Comparison of ENCODE assay signal across 26 mouse cellular contexts in genomic region chr5:123880778-123881177, GRCm38 (mm10). TPM values are rescaled to one million over a fixed set of nuclear protein-coding genes. Genes with fewer than 3 reads are reported as not detected.
DNase-seq lines count a peak whose midpoint lies in the region; ATAC-seq and TF ChIP-seq lines count a peak whose summit lies in the region.
"Had no signal": no experiment of that assay in that cellular context is flagged by ENCODE, and none has a peak within 500 bp of the region (broad histone marks: within the 10 kb centered on the region; RNA-seq: fewer than 3 reads in every experiment).

No protein-coding gene starts in this region.

- no peak overlapping the region for H3K9ac ChIP-seq in hindbrain, postnatal 0 days (replicated peaks; ENCODE audit: low read length)
- H3K9ac ChIP-seq in hindbrain, embryonic 12.5 days = no peak overlapping the region
- no peak overlapping the region for H3K9ac ChIP-seq in liver, postnatal 0 days (replicated peaks)
- no peak overlapping the region for H3K9ac ChIP-seq in liver, embryonic 12.5 days
- H3K9ac ChIP-seq in ES-Bruce4 (ENCODE audit: low read depth, poor library complexity, severe bottlenecking) = no peak overlapping the region
- no peak overlapping the region for H3K9ac ChIP-seq in forebrain, embryonic 16.5 days (replicated peaks; ENCODE audit: low read depth, low read length)
- H3K9ac ChIP-seq: embryonic facial prominence, embryonic 12.5 days had no signal

- H3K36me3 ChIP-seq in hindbrain, postnatal 0 days (ENCODE audit: insufficient read depth, low read length) = no peaks in the 10 kb centered on the region
- H3K36me3 ChIP-seq in hindbrain, embryonic 12.5 days = no peaks in the 10 kb centered on the region
- no peaks in the 10 kb centered on the region for H3K36me3 ChIP-seq in liver, postnatal 0 days (replicated peaks; ENCODE audit: insufficient read depth, low read length)
- H3K36me3 ChIP-seq in liver, embryonic 12.5 days = no peaks in the 10 kb centered on the region
- no peaks in the 10 kb centered on the region for H3K36me3 ChIP-seq in ES-Bruce4 (ENCODE audit: control insufficient read depth, insufficient read depth, low read length, poor library complexity, severe bottlenecking)
- no peaks in the 10 kb centered on the region for H3K36me3 ChIP-seq in forebrain, embryonic 16.5 days (ENCODE audit: control insufficient read depth, insufficient read depth)
- H3K36me3 ChIP-seq: embryonic facial prominence, embryonic 12.5 days; heart, embryonic 10.5 days; kidney, embryonic 15.5 days; midbrain, embryonic 10.5 days had no signal

- TF ChIP-seq EP300 in liver, postnatal 0 days (IDR thresholded peaks at IDR 0.05; ENCODE audit: low read depth) = no peak
- TF ChIP-seq EP300 in ES-Bruce4 (IDR thresholded peaks at IDR 0.05; ENCODE audit: insufficient read depth, low read depth, low read length) = no peak

- H3K4me2 ChIP-seq in hindbrain, postnatal 0 days (ENCODE audit: low read depth, low read length) = no peak overlapping the region
- H3K4me2 ChIP-seq in hindbrain, embryonic 12.5 days (replicated peaks) = no peak overlapping the region
- H3K4me2 ChIP-seq in liver, postnatal 0 days (ENCODE audit: low read depth, low read length) = no peak overlapping the region
- H3K4me2 ChIP-seq in liver, embryonic 12.5 days = no peak overlapping the region
- H3K4me2 ChIP-seq in forebrain, embryonic 16.5 days (ENCODE audit: low read length) = no peak overlapping the region

- no peaks in the 10 kb centered on the region for H3K4me1 ChIP-seq in hindbrain, postnatal 0 days (ENCODE audit: insufficient read depth, low read length)
- 0 out of 2 replicates have a peak, but pooled peaks cover 2% of the 10 kb centered on the region for H3K4me1 ChIP-seq in hindbrain, embryonic 12.5 days
- H3K4me1 ChIP-seq in liver, postnatal 0 days (ENCODE audit: insufficient read depth) = no peaks in the 10 kb centered on the region
- H3K4me1 ChIP-seq in liver, embryonic 12.5 days = peaks cover 7% of the 10 kb centered on the region; the same call in 1 of the 2 replicates
- no peaks in the 10 kb centered on the region for H3K4me1 ChIP-seq in ES-Bruce4 (ENCODE audit: control insufficient read depth, insufficient read depth, low read length)
- no peaks in the 10 kb centered on the region for H3K4me1 ChIP-seq in forebrain, embryonic 16.5 days (replicated peaks; ENCODE audit: control insufficient read depth, insufficient read depth, low read length)

- 82% methylated on average over 14 of the region's 14 CpGs for WGBS in hindbrain, postnatal 0 days
- whole genome bisulfite sequencing in hindbrain, embryonic 12.5 days = 65% methylated on average over 4 of the region's 14 CpGs
- WGBS in liver, postnatal 0 days (ENCODE audit: insufficient replicate concordance) = 84% methylated on average over 14 of the region's 14 CpGs
- WGBS in liver, embryonic 12.5 days (ENCODE audit: insufficient replicate concordance) = 65% methylated on average over 14 of the region's 14 CpGs
- 81% methylated on average over 14 of the region's 14 CpGs for WGBS in forebrain, embryonic 16.5 days

- peak; percentile 5; the same call in 1 of the 2 replicates for TF ChIP-seq CTCF in hindbrain, postnatal 0 days (IDR thresholded peaks at IDR 0.05; ENCODE audit: low read depth)
- TF ChIP-seq CTCF in liver, postnatal 0 days (IDR thresholded peaks at IDR 0.05; ENCODE audit: low read depth) = peak; percentile 30; the same call in 1 of the 2 replicates
- TF ChIP-seq CTCF in ES-Bruce4 (IDR thresholded peaks at IDR 0.05; ENCODE audit: low read depth, low read length) = peak; percentile 9

- no peak for DNase-seq in hindbrain, postnatal 0 days (ENCODE audit: low spot score)
- no peak for DNase-seq in liver, postnatal 0 days
- DNase-seq in ZHBTc4 (ENCODE audit: low read depth, low spot score) = peak; percentile 66
- DNase-seq: adrenal gland, adult 2 months; cerebellum, adult 18-20 months; cerebellum, postnatal 25 days; kidney, adult 11 months; thymus, postnatal 25 days had no signal

- H3K27me3 ChIP-seq in hindbrain, postnatal 0 days (ENCODE audit: insufficient read depth, low read length) = no peaks in the 10 kb centered on the region
- no peaks in the 10 kb centered on the region for H3K27me3 ChIP-seq in hindbrain, embryonic 12.5 days
- H3K27me3 ChIP-seq in liver, postnatal 0 days (ENCODE audit: insufficient read depth, low read length) = 0 out of 2 replicates have a peak, but pooled peaks cover 10% of the 10 kb centered on the region
- peaks cover 7% of the 10 kb centered on the region; the same call in 1 of the 2 replicates for H3K27me3 ChIP-seq in liver, embryonic 12.5 days (replicated peaks)
- no peaks in the 10 kb centered on the region for H3K27me3 ChIP-seq in ES-Bruce4 (ENCODE audit: control insufficient read depth, insufficient read depth, low read length, poor library complexity, severe bottlenecking)
- no peaks in the 10 kb centered on the region for H3K27me3 ChIP-seq in forebrain, embryonic 16.5 days (replicated peaks; ENCODE audit: control insufficient read depth, insufficient read depth, low read length)
- H3K27me3 ChIP-seq: embryonic facial prominence, embryonic 12.5 days had no signal

- TF ChIP-seq POLR2A in ES-Bruce4 (IDR thresholded peaks at IDR 0.05; ENCODE audit: insufficient read depth, low read length) = no peak

- ATAC-seq in hindbrain, postnatal 0 days = no peak
- ATAC-seq in hindbrain, embryonic 12.5 days (ENCODE audit: low FRiP score) = no peak
- no peak for ATAC-seq in liver, postnatal 0 days
- ATAC-seq in liver, embryonic 12.5 days = no peak
- no peak for ATAC-seq in monocyte, adult 5-6 weeks (replicated peaks; ENCODE audit: insufficient number of reproducible peaks, low FRiP score, low TSS enrichment, poor library complexity, severe bottlenecking)
- no peak for ATAC-seq in forebrain, embryonic 16.5 days
- ATAC-seq: CD4-positive, CD25-positive, alpha-beta regulatory T cell, adult 4 months; hindbrain, embryonic 16.5 days had no signal

- H3K4me3 ChIP-seq in hindbrain, postnatal 0 days (ENCODE audit: low read length) = no peak overlapping the region
- H3K4me3 ChIP-seq in hindbrain, embryonic 12.5 days = no peak overlapping the region
- no peak overlapping the region for H3K4me3 ChIP-seq in liver, postnatal 0 days (ENCODE audit: low read depth, low read length)
- H3K4me3 ChIP-seq in liver, embryonic 12.5 days = no peak overlapping the region
- no peak overlapping the region for H3K4me3 ChIP-seq in ES-Bruce4 (ENCODE audit: low read depth, low read length)
- H3K4me3 ChIP-seq in forebrain, embryonic 16.5 days (replicated peaks; ENCODE audit: low read length) = no peak overlapping the region
- H3K4me3 ChIP-seq: embryonic facial prominence, embryonic 12.5 days; heart, embryonic 10.5 days; midbrain, embryonic 10.5 days had no signal

- H3K9me3 ChIP-seq in hindbrain, postnatal 0 days (ENCODE audit: low read length) = no peaks in the 10 kb centered on the region
- no peaks in the 10 kb centered on the region for H3K9me3 ChIP-seq in hindbrain, embryonic 12.5 days (replicated peaks)
- H3K9me3 ChIP-seq in liver, postnatal 0 days (ENCODE audit: low read length) = no peaks in the 10 kb centered on the region
- H3K9me3 ChIP-seq in liver, embryonic 12.5 days (replicated peaks) = no peaks in the 10 kb centered on the region
- H3K9me3 ChIP-seq in ES-Bruce4 (replicated peaks; ENCODE audit: control insufficient read depth, insufficient read depth, low read length, poor library complexity, severe bottlenecking) = no peaks in the 10 kb centered on the region
- no peaks in the 10 kb centered on the region for H3K9me3 ChIP-seq in forebrain, embryonic 16.5 days (ENCODE audit: control insufficient read depth, low read length)
- H3K9me3 ChIP-seq: embryonic facial prominence, embryonic 12.5 days; heart, embryonic 10.5 days; kidney, embryonic 15.5 days; midbrain, embryonic 10.5 days had no signal

- H3K27ac ChIP-seq in hindbrain, postnatal 0 days = no peak overlapping the region
- no peak overlapping the region for H3K27ac ChIP-seq in hindbrain, embryonic 12.5 days
- no peak overlapping the region for H3K27ac ChIP-seq in liver, postnatal 0 days (ENCODE audit: low read depth)
- H3K27ac ChIP-seq in liver, embryonic 12.5 days = no peak overlapping the region
- H3K27ac ChIP-seq in ES-Bruce4 (ENCODE audit: insufficient read depth, low read length) = no peak overlapping the region
- H3K27ac ChIP-seq in forebrain, embryonic 16.5 days (ENCODE audit: low read length) = no peak overlapping the region
- H3K27ac ChIP-seq: embryonic facial prominence, embryonic 12.5 days; heart, embryonic 10.5 days; midbrain, embryonic 10.5 days had no signal

RNA-seq across cellular contexts. Expression of gene Hcar1, which starts 1.0 kb away (rescaled TPM):
- 0.83 and 1.4 TPM in 2 replicates for total RNA-seq in hindbrain, postnatal 0 days (2014; rRNA removed)
- polyA plus RNA-seq in hindbrain, postnatal 0 days (2015; fragmentation: Nextera tagmentation; extraction: Ambion mirVana) = 0.63 and 0.88 TPM in 2 replicates
- polyA plus RNA-seq in hindbrain, embryonic 12.5 days (2016; fragmentation: Nextera tagmentation; extraction: Ambion mirVana) = 0.18 and 0.50 TPM in 2 replicates
- polyA plus RNA-seq in liver, postnatal 0 days (2015; fragmentation: Nextera tagmentation; extraction: Ambion mirVana) = 0.11 and 0.14 TPM in 2 replicates
- polyA plus RNA-seq in liver, embryonic 12.5 days (2016; fragmentation: Nextera tagmentation; extraction: Ambion mirVana) = 0.20 and 0.27 TPM in 2 replicates
- not detected in 2 replicates for polyA plus RNA-seq in ES-Bruce4 (2011; ENCODE audit: insufficient read depth, insufficient read length, low read depth, missing spikeins)
- total RNA-seq in monocyte, adult 5-6 weeks (2017) = not detected in 3 replicates
- 0.54 and 0.58 TPM in 2 replicates for polyA plus RNA-seq in forebrain, embryonic 16.5 days (2015; fragmentation: Nextera tagmentation; extraction: Ambion mirVana)
- total RNA-seq: hematopoietic stem cell, adult 5-6 weeks; neutrophil, adult 5-6 weeks had no signal
- polyA plus RNA-seq: CD4-positive, CD25-positive, alpha-beta regulatory T cell, adult 4 months; heart, embryonic 10.5 days; liver, adult 2 months; midbrain, embryonic 10.5 days had no signal

RNA-seq across cellular contexts. Expression of gene Hcar2, which starts 15.5 kb away (rescaled TPM):
- total RNA-seq in hindbrain, postnatal 0 days (2014; rRNA removed) = not detected in 2 replicates
- not detected in 2 replicates for polyA plus RNA-seq in hindbrain, postnatal 0 days (2015; fragmentation: Nextera tagmentation; extraction: Ambion mirVana)
- polyA plus RNA-seq in hindbrain, embryonic 12.5 days (2016; fragmentation: Nextera tagmentation; extraction: Ambion mirVana) = not detected in 2 replicates
- polyA plus RNA-seq in liver, postnatal 0 days (2015; fragmentation: Nextera tagmentation; extraction: Ambion mirVana) = 0.15 and 0.22 TPM in 2 replicates
- polyA plus RNA-seq in liver, embryonic 12.5 days (2016; fragmentation: Nextera tagmentation; extraction: Ambion mirVana) = 0.17 and 0.18 TPM in 2 replicates
- polyA plus RNA-seq in ES-Bruce4 (2011; ENCODE audit: insufficient read depth, insufficient read length, low read depth, missing spikeins) = not detected in 2 replicates
- total RNA-seq in monocyte, adult 5-6 weeks (2017) = 9.9 to 15.4 TPM (median 9.9 TPM) in 3 replicates
- not detected in 2 replicates for polyA plus RNA-seq in forebrain, embryonic 16.5 days (2015; fragmentation: Nextera tagmentation; extraction: Ambion mirVana)
- polyA plus RNA-seq: forebrain, embryonic 11.5 days; heart, embryonic 10.5 days; heart, embryonic 16.5 days; hindbrain, embryonic 16.5 days; limb, embryonic 11.5 days; midbrain, embryonic 10.5 days had no signal

RNA-seq across cellular contexts. Expression of gene Denr, which starts 26.2 kb away (rescaled TPM):
- 12.7 and 16.7 TPM in 2 replicates for total RNA-seq in hindbrain, postnatal 0 days (2014; rRNA removed)
- 123 and 136 TPM in 2 replicates for polyA plus RNA-seq in hindbrain, postnatal 0 days (2015; fragmentation: Nextera tagmentation; extraction: Ambion mirVana)
- polyA plus RNA-seq in hindbrain, embryonic 12.5 days (2016; fragmentation: Nextera tagmentation; extraction: Ambion mirVana) = 153 and 180 TPM in 2 replicates
- 54.1 and 61.1 TPM in 2 replicates for polyA plus RNA-seq in liver, postnatal 0 days (2015; fragmentation: Nextera tagmentation; extraction: Ambion mirVana)
- polyA plus RNA-seq in liver, embryonic 12.5 days (2016; fragmentation: Nextera tagmentation; extraction: Ambion mirVana) = 97.4 and 98.3 TPM in 2 replicates
- 143 and 159 TPM in 2 replicates for polyA plus RNA-seq in ES-Bruce4 (2011; ENCODE audit: insufficient read depth, insufficient read length, low read depth, missing spikeins)
- total RNA-seq in monocyte, adult 5-6 weeks (2017) = 29.5 to 40.2 TPM (median 34.4 TPM) in 3 replicates
- polyA plus RNA-seq in forebrain, embryonic 16.5 days (2015; fragmentation: Nextera tagmentation; extraction: Ambion mirVana) = 127 and 129 TPM in 2 replicates

RNA-seq across cellular contexts. Expression of gene Gm43518, which starts 46.4 kb away (rescaled TPM):
- 0.37 TPM in 1 of 2 replicates, not detected in the other for total RNA-seq in hindbrain, postnatal 0 days (2014; rRNA removed)
- 2.2 and 3.2 TPM in 2 replicates for polyA plus RNA-seq in hindbrain, postnatal 0 days (2015; fragmentation: Nextera tagmentation; extraction: Ambion mirVana)
- 3.4 and 4.0 TPM in 2 replicates for polyA plus RNA-seq in hindbrain, embryonic 12.5 days (2016; fragmentation: Nextera tagmentation; extraction: Ambion mirVana)
- polyA plus RNA-seq in liver, postnatal 0 days (2015; fragmentation: Nextera tagmentation; extraction: Ambion mirVana) = 0.41 and 0.67 TPM in 2 replicates
- 1.7 and 2.2 TPM in 2 replicates for polyA plus RNA-seq in liver, embryonic 12.5 days (2016; fragmentation: Nextera tagmentation; extraction: Ambion mirVana)
- polyA plus RNA-seq in ES-Bruce4 (2011; ENCODE audit: insufficient read depth, insufficient read length, low read depth, missing spikeins) = 1.8 and 2.7 TPM in 2 replicates
- not detected in 3 replicates for total RNA-seq in monocyte, adult 5-6 weeks (2017)
- polyA plus RNA-seq in forebrain, embryonic 16.5 days (2015; fragmentation: Nextera tagmentation; extraction: Ambion mirVana) = 2.3 and 2.4 TPM in 2 replicates
- polyA plus RNA-seq: adrenal gland, adult 2 months; large intestine, adult 2 months had no signal

RNA-seq across cellular contexts. Expression of gene Ccdc62, which starts 49.7 kb away (rescaled TPM):
- 1.1 and 2.0 TPM in 2 replicates for total RNA-seq in hindbrain, postnatal 0 days (2014; rRNA removed)
- polyA plus RNA-seq in hindbrain, postnatal 0 days (2015; fragmentation: Nextera tagmentation; extraction: Ambion mirVana) = 4.8 and 5.5 TPM in 2 replicates
- polyA plus RNA-seq in hindbrain, embryonic 12.5 days (2016; fragmentation: Nextera tagmentation; extraction: Ambion mirVana) = 5.3 and 7.4 TPM in 2 replicates
- polyA plus RNA-seq in liver, postnatal 0 days (2015; fragmentation: Nextera tagmentation; extraction: Ambion mirVana) = 3.1 and 3.2 TPM in 2 replicates
- polyA plus RNA-seq in liver, embryonic 12.5 days (2016; fragmentation: Nextera tagmentation; extraction: Ambion mirVana) = 3.4 and 5.0 TPM in 2 replicates
- 4.1 and 5.4 TPM in 2 replicates for polyA plus RNA-seq in ES-Bruce4 (2011; ENCODE audit: insufficient read depth, insufficient read length, low read depth, missing spikeins)
- 0.97 to 2.9 TPM (median 1.2 TPM) in 3 replicates for total RNA-seq in monocyte, adult 5-6 weeks (2017)
- polyA plus RNA-seq in forebrain, embryonic 16.5 days (2015; fragmentation: Nextera tagmentation; extraction: Ambion mirVana) = 3.0 and 4.9 TPM in 2 replicates
